Mouse (Mus musculus) layer of hippocampus, adult 8-10 months (tissue): ENCODE data around the gene Pcbd1. TPM values are rescaled to one million over a fixed set of nuclear protein-coding genes. Genes with fewer than 3 reads are reported as not detected.
"Not testable (repeated sequence)": the region's sequence is repeated elsewhere in the genome, so short reads cannot be mapped to it uniquely, and the experiment has no call there.

Source experiments
- DNase-seq, 2 experiments: peaks; one replicate each; pipeline ENCODE4 v3.0.0; 2022; ENCODE audit warnings: low spot score in 2 of 2
- microRNA-seq, 2 experiments: library from miRNA; unstranded; fragments of <30 nt; microRNA quantifications; one replicate each; pipeline ENCODE4 v1.2.0; 2022
- total RNA-seq, 4 experiments: library from RNA; stranded (reverse); gene quantifications; 2 replicates each; pipeline ENCODE4 v1.2.4; 2022

Gene Pcbd1
- total RNA-seq, 4 experiments from 2014 or later: 12.6 to 14.3 (median 13.6) TPM

- DNase-seq: no peak
Observed at GRCm38 (mm10) chr10:61091866-61092265, 2.7 kb downstream of the Pcbd1 start.

DNA sequence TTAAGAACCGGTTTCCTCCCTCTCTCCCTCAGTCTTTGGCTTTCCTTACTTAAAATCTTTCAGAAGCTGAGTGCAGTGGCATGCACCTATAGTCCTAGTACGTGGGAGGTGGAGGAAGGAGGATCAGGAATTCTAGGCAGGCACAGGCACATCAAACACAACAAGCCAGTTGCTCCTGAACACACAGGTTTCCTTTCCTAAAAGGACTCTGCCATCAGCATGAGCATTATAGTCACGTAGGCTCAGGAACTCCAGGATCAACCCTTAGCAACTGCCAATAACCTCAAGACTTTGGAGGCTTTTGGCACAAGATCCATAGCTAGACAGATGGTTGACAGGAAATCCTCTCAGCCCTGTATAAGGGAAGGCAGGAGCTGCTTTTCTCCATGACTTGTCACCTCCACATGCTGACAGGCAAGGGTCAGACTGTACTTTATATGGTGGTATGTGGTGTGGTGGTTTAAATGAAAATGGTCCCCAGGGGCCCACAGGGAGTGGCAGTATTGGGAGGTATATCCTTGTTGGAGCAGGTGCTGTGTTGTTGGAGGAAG is 14.5 kb downstream of the Pcbd1 start:
- DNase-seq: no peak

DNA sequence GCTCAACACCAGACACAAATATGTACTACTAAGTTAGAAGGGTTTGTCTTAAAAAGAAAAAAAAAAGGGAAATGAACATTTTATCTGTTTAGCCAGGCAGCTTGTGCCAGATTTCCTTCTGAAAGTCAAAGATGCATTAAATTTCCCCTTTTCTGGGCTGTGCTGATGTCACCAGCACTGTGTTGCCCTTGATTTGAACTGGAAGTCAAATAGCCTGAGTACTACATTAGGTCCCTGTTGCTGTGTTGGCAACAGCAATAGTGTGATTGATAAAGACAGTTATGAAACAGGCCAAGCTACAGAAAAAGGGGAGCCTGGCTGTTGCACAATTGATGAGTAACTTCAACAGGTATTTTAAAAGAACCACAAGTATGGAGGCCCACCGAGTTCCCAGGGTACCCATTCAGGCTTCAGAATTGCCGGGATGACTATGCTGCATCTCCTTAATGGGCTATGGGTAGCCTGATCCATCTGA is 25.2 kb downstream of the Pcbd1 start:
- no peak for DNase-seq

DNA sequence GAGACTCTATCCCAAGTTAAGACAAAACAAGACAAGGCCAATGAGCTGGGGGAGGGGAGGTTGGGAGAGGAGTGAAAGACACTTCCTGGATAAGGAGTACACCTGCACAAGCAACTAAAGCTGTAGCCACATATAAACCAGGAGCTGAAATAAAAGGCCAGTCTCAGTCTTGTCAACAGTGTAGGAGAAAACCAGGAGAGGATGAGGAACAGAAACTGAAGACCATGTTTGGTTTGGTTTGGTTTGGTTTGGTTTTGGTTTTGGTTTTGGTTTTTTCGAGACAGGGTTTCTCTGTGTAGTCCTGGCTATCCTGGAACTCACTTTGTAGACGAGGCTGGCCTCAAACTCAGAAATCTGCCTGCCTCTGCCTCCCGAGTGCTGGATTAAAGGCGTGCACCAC is 32.6 kb downstream of the Pcbd1 start:
- not testable (repeated sequence) for DNase-seq

GRCm38 (mm10) chr10:61123276-61123913 is 34.3 kb downstream of the Pcbd1 start:
- DNase-seq: no peak

GRCm38 (mm10) chr10:61124462-61124861 is 35.3 kb downstream of the Pcbd1 start:
- no peak for DNase-seq

DNA sequence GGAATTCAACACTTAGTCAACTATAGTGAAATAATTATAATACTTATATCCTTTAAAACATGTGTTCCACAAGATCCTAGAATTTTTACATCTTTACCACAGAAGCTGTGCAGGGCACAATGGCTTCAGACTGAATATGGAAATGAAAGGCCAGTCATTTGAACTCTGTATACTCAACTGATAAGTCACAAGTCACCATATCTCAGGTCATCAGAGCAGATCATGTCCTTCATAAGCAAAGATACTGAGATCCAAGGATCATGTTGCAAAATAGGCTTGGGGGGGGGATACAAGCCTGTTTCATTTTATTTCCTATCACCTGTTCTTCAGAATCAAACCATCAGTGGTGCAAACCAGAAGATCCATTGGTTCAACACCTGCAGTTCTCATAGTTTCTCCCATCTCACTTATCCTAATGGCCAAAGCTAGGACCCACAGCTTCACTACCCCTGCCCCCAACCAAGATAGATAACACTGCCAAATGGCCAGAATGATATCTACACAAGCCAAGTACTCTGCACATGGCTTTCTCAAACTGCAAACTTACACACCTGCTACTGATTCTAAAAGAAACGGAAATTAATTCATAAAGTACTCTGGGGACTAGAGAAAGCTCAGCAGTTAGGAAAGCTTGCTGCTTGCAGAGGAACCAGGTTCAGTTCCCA is 39.7 kb downstream of the Pcbd1 start:
- DNase-seq: no peak

DNA sequence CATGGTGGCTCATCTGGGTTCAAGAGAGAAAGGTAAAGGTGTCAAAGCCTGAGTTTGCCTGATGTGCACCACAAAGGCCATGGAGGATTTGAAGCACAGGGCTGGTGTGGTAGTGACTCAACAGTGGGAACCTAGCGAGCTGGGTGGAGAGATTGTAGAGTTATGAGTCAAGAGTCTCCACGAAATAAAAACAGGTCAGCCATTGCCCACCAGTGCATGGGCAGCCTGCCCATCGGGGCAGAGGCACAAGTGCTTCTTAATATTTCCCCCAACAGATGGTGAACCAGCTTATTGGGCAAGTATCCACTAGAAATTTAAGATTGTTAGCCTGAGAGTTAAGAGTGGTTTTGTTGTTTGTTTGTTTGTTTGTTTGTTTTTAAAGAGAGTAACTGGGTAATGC is 41.8 kb downstream of the Pcbd1 start:
- DNase-seq: no peak

DNA sequence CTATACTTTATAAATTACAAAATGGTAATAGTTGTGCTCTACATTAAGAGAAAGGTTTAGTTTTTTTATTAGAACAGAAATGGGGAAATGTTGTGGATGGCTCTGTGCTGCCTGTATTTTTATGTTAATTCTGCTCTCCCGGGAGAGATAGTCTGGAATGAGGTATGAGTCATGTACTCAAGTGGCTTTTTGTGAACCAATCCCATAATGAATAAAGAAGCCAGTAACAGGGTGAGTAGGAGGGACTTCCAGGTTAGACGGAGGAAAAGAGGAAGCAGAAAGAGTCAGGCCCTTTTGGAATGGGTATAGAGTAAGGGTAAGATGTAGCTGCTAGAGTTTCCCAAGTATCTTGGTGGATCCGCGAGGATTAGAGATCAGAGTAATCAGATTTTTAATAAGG is 44.9 kb downstream of the Pcbd1 start:
- DNase-seq: no peak

- DNase-seq: no peak
Observed at GRCm38 (mm10) chr10:61135226-61135839, 46.2 kb downstream of the Pcbd1 start.

DNA sequence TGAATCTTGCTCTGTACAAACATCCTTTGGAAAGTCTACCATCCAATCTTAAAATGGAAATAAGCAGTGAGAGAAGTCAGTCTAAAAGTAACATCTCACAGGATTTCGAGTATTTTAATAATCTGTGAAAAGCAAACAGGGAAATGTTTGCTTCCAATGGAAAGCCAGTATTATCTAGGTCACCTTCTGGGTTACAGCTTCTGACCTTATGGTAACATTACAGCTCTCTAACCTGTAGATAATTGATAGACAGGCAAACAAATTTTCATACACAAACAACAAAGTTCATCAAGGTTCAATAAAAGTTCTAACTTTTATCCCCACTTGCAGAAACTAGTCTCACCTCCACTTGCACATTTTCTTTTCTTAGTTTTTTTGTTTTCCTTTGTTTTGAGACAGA is 48.4 kb downstream of the Pcbd1 start:
- DNase-seq: no peak

DNA sequence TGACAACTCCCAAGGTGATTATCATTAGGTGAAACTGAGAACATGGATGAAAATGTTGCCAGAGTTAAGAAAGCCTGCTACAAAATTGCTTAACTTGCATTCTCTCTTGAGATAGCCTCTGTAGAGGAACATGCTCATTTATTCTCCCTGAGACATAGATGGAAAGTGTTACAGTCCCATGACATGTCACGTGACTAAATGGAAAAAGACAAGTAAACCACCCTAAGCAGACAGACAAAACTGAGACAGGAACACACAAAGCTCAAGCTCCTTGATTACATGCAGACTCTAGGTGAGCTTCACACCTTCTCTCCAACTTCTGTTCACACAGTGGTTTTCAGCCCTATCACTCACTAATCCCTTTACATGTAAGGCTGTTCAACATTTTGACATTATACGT is 54.2 kb downstream of the Pcbd1 start:
- DNase-seq: no peak

Small RNAs within 50 kb of the gene (microRNA-seq; reads per million reads assigned to microRNA genes)
- 0 reads per million in 2 experiments for gene Gm44308

Other genes starting within 250 kb of the Pcbd1 start
- 10 to 100 TPM; 26.6 to 45.7 (median 33.5) TPM for gene Sgpl1, start 58.4 kb downstream of the Pcbd1 start, total RNA-seq
- gene Tbata, start 82.6 kb downstream of the Pcbd1 start, total RNA-seq: 1 to 10 TPM; 6.5 to 9.7 (median 9.6) TPM
- 1 to 10 TPM; 1.5 to 2.0 (median 1.8) TPM for gene Adamts14, start 184.1 kb downstream of the Pcbd1 start, total RNA-seq
- not detected for gene Prf1, start 208.5 kb downstream of the Pcbd1 start, total RNA-seq